Mouse (Mus musculus): ENCODE results near the gene H1fnt. TPM values are rescaled to one million over a fixed set of nuclear protein-coding genes. Genes with fewer than 3 reads are reported as not detected.

The H1fnt gene
- polyA plus RNA-seq, 1 experiment from 2014 or later = not detected

- H3K9ac ChIP-seq = no peak within 1 kb of the TSS
- WGBS = 65% methylated on average over 4 of the region's 4 CpGs
- H3K27ac ChIP-seq = no peak within 1 kb of the TSS
- no peaks in the 10 kb centered on the region for H3K9me3 ChIP-seq
- H3K4me1 ChIP-seq (replicated peaks) = no peaks in the 10 kb centered on the region
- H3K27me3 ChIP-seq = no peaks in the 10 kb centered on the region
- H3K4me3 ChIP-seq = no peak within 1 kb of the TSS
- H3K4me2 ChIP-seq = no peak within 1 kb of the TSS
- no peak for ATAC-seq (ENCODE audit: low FRiP score)
- H3K36me3 ChIP-seq = no peaks in the 10 kb centered on the region
Measured at GRCm38 (mm10) chr15:98220877-98221276, 36.2 kb downstream of the H1fnt start, which contains the start of the genes Gm44579 and Olfr287. Gm44579 (minus strand) TSS chr15:98220977. Olfr287 (minus strand) TSS chr15:98221056.

- H3K4me1 ChIP-seq (replicated peaks) = no peaks in the 10 kb centered on the region
- no peaks in the 10 kb centered on the region for H3K27me3 ChIP-seq
- H3K9ac ChIP-seq = no peak overlapping the region
- no peaks in the 10 kb centered on the region for H3K9me3 ChIP-seq
- no peak overlapping the region for H3K4me2 ChIP-seq
- WGBS = 75% methylated on average over 5 of the region's 5 CpGs
- H3K4me3 ChIP-seq = no peak overlapping the region
- ATAC-seq (ENCODE audit: low FRiP score) = no peak
- H3K27ac ChIP-seq = no peak overlapping the region
- no peaks in the 10 kb centered on the region for H3K36me3 ChIP-seq
Measured at GRCm38 (mm10) chr15:98214130-98214529, 43.0 kb downstream of the H1fnt start.

GRCm38 (mm10) chr15:98213336-98213870 lies 43.7 kb downstream of the H1fnt start:
- no peak for ATAC-seq (ENCODE audit: low FRiP score)
- Histone ChIP-seq H3K4me2 (no peak overlapping the region), H3K27me3 (no peaks in the 10 kb centered on the region), H3K27ac (no peak overlapping the region), H3K9me3 (no peaks in the 10 kb centered on the region), H3K36me3 (no peaks in the 10 kb centered on the region), H3K4me3 (no peak overlapping the region), H3K4me1 (replicated peaks) (no peaks in the 10 kb centered on the region), H3K9ac (no peak overlapping the region)
- WGBS = 83% methylated on average over 5 of the region's 5 CpGs

GRCm38 (mm10) chr15:98209676-98210075 lies 47.4 kb downstream of the H1fnt start:
- ATAC-seq (ENCODE audit: low FRiP score) = no peak
- Histone ChIP-seq H3K4me2 (no peak overlapping the region), H3K27ac (no peak overlapping the region), H3K36me3 (no peaks in the 10 kb centered on the region), H3K4me3 (no peak overlapping the region), H3K27me3 (no peaks in the 10 kb centered on the region), H3K9ac (no peak overlapping the region), H3K4me1 (replicated peaks) (no peaks in the 10 kb centered on the region), H3K9me3 (no peaks in the 10 kb centered on the region)
- WGBS = 82% methylated on average over 7 of the region's 7 CpGs

Other genes starting within 250 kb of the H1fnt start
- gene Pfkm, start 164.7 kb downstream of the H1fnt start, polyA plus RNA-seq (2015; fragmentation: Nextera tagmentation; extraction: Ambion mirVana) = 70.1 and 70.2 TPM in 2 replicates
- 23.3 and 24.7 TPM in 2 replicates for gene Senp1, start 163.5 kb downstream of the H1fnt start, polyA plus RNA-seq (2015; fragmentation: Nextera tagmentation; extraction: Ambion mirVana)
- gene Asb8, start 91.7 kb downstream of the H1fnt start, polyA plus RNA-seq (2015; fragmentation: Nextera tagmentation; extraction: Ambion mirVana) = 52.9 and 59.4 TPM in 2 replicates
- gene Ccdc184, start 90.1 kb downstream of the H1fnt start, polyA plus RNA-seq (2015; fragmentation: Nextera tagmentation; extraction: Ambion mirVana) = 55.6 and 59.6 TPM in 2 replicates
- not detected in 2 replicates for gene Olfr288, start 61.8 kb downstream of the H1fnt start, polyA plus RNA-seq (2015; fragmentation: Nextera tagmentation; extraction: Ambion mirVana)
- not detected in 2 replicates for gene Gm44579, start 36.3 kb downstream of the H1fnt start, polyA plus RNA-seq (2015; fragmentation: Nextera tagmentation; extraction: Ambion mirVana)
- gene Olfr287, start 36.2 kb downstream of the H1fnt start, polyA plus RNA-seq (2015; fragmentation: Nextera tagmentation; extraction: Ambion mirVana) = not detected in 2 replicates
- gene Olfr286, start 22.8 kb downstream of the H1fnt start, polyA plus RNA-seq (2015; fragmentation: Nextera tagmentation; extraction: Ambion mirVana) = not detected in 2 replicates
- gene Zfp641, start 38.9 kb upstream of the H1fnt start, polyA plus RNA-seq (2015; fragmentation: Nextera tagmentation; extraction: Ambion mirVana) = 5.9 and 7.3 TPM in 2 replicates
- not detected in 2 replicates for gene Olfr285, start 60.1 kb upstream of the H1fnt start, polyA plus RNA-seq (2015; fragmentation: Nextera tagmentation; extraction: Ambion mirVana)
- gene Olfr284, start 83.7 kb upstream of the H1fnt start, polyA plus RNA-seq (2015; fragmentation: Nextera tagmentation; extraction: Ambion mirVana) = not detected in 2 replicates
- gene Olfr283, start 123.7 kb upstream of the H1fnt start, polyA plus RNA-seq (2015; fragmentation: Nextera tagmentation; extraction: Ambion mirVana) = not detected in 2 replicates
- not detected in 2 replicates for gene Olfr282, start 173.9 kb upstream of the H1fnt start, polyA plus RNA-seq (2015; fragmentation: Nextera tagmentation; extraction: Ambion mirVana)
- not detected in 2 replicates for gene Olfr281, start 195.3 kb upstream of the H1fnt start, polyA plus RNA-seq (2015; fragmentation: Nextera tagmentation; extraction: Ambion mirVana)
- not detected in 2 replicates for gene OR5BS1P, start 212.6 kb upstream of the H1fnt start, polyA plus RNA-seq (2015; fragmentation: Nextera tagmentation; extraction: Ambion mirVana)
- gene Lalba, start 225.4 kb upstream of the H1fnt start, polyA plus RNA-seq (2015; fragmentation: Nextera tagmentation; extraction: Ambion mirVana) = not detected in 2 replicates
- not detected in 2 replicates for gene Olfr279, start 235.1 kb upstream of the H1fnt start, polyA plus RNA-seq (2015; fragmentation: Nextera tagmentation; extraction: Ambion mirVana)

All from hindbrain, embryonic 13.5 days (tissue).